Mouse (Mus musculus) forebrain, embryonic 10.5 days (tissue): ENCODE measurements around the gene Tent5a. TPM values are rescaled to one million over a fixed set of nuclear protein-coding genes. Genes with fewer than 3 reads are reported as not detected.

ENCODE experiments used
- polyA plus RNA-seq: library from polyadenylated mRNA; unstranded; fragments of >200 nt; fragmentation: Nextera tagmentation; extraction: Ambion mirVana; gene quantifications from 2 replicates; pipeline ENCODE4 v1.2.1, GENCODE M21; 2016

Gene Tent5a
- polyA plus RNA-seq, 1 experiment from 2014 or later: 1.0 TPM

Other genes with a start within 250 kb of the Tent5a start
- not detected in 2 replicates for gene Gm11114, start 14.6 kb downstream of the Tent5a start, polyA plus RNA-seq